Mouse (Mus musculus) midbrain, embryonic 11.5 days (tissue): ENCODE data around the gene Gm13283. TPM values are rescaled to one million over a fixed set of nuclear protein-coding genes. Genes with fewer than 3 reads are reported as not detected.
A peak's percentile ranks its signal among the peaks of the same experiment; 100 is the strongest.
"Not testable (repeated sequence)": the region's sequence is repeated elsewhere in the genome, so short reads cannot be mapped to it uniquely, and the experiment has no call there.

Source experiments
- ATAC-seq: fragments of 200-750 bp; cut with Nextera tagmentation; 2 replicates; pipeline ENCODE4 v1.8.0; 2017; ENCODE audit warnings: moderate TSS enrichment, moderate library complexity; ENCODE audit not compliant: low FRiP score
- DNase-seq: peaks from one replicate; pipeline ENCODE4 v3.0.0; 2015; ENCODE audit warnings: low spot score; ENCODE audit errors: missing footprints
- H3K27ac ChIP-seq: fragments of 300-500 bp; sonication (generic); 2 replicates; pipeline ENCODE4 v1.5.1; 2014; ENCODE audit warnings: low read depth, low read length
- H3K27me3 ChIP-seq: fragments of 300-500 bp; sonication (generic); 2 replicates; pipeline ENCODE4 v1.6.1; 2014; ENCODE audit warnings: mild to moderate bottlenecking, low read length, moderate library complexity, mixed read lengths; ENCODE audit not compliant: control insufficient read depth, insufficient read depth
- H3K36me3 ChIP-seq: fragments of 300-500 bp; sonication (generic); 2 replicates; pipeline ENCODE4 v1.6.1; 2014; ENCODE audit warnings: mild to moderate bottlenecking, low read length, moderate library complexity, mixed read lengths; ENCODE audit not compliant: control insufficient read depth, insufficient read depth
- H3K4me1 ChIP-seq: fragments of 300-500 bp; sonication (generic); 2 replicates; pipeline ENCODE4 v1.6.1; 2014; ENCODE audit warnings: low read length; ENCODE audit not compliant: control insufficient read depth, insufficient read depth
- H3K4me2 ChIP-seq: fragments of 300-500 bp; sonication (generic); 2 replicates; pipeline ENCODE4 v1.6.1; 2014; ENCODE audit warnings: mild to moderate bottlenecking, moderate library complexity
- H3K4me3 ChIP-seq: fragments of 300-500 bp; sonication (generic); 2 replicates; pipeline ENCODE4 v1.5.1; 2014; ENCODE audit warnings: low read depth, low read length
- H3K9ac ChIP-seq: fragments of 300-500 bp; sonication (generic); 2 replicates; pipeline ENCODE4 v1.6.1; 2014; ENCODE audit warnings: low read length
- H3K9me3 ChIP-seq: fragments of 300-500 bp; sonication (generic); 2 replicates; pipeline ENCODE4 v1.6.1; 2016; ENCODE audit warnings: low read length; ENCODE audit not compliant: control insufficient read depth
- WGBS: fragments of 180-500 bp; shearing (Covaris S2); extraction: QIAGEN DNeasy Blood & Tissue Kit; methylation state at CpG from one replicate; pipeline ENCODE4 v1.1.7; 2014; 5-methylcytosine and 5-hydroxymethylcytosine counted together
- polyA plus RNA-seq: library from polyadenylated mRNA; unstranded; fragments of >200 nt; fragmentation: Nextera tagmentation; extraction: Ambion mirVana; gene quantifications from 2 replicates; pipeline ENCODE4 v1.2.1, GENCODE M21; 2014

Gene Gm13283
- polyA plus RNA-seq, 1 experiment from 2014 or later = 0.15 TPM

- not testable (repeated sequence) for H3K4me1 ChIP-seq, H3K27me3 ChIP-seq, ATAC-seq, H3K9ac ChIP-seq, H3K36me3 ChIP-seq, H3K9me3 ChIP-seq, DNase-seq, H3K4me3 ChIP-seq, H3K27ac ChIP-seq
- peak within 1 kb of the TSS; percentile 23; the same call in 1 of the 2 replicates for H3K4me2 ChIP-seq
- WGBS = 19% methylated on average over 3 of the region's 7 CpGs
These were observed 21.9 kb downstream of the Gm13283 start, which contains the start of gene Ifnz for GRCm38 (mm10) chr4:88781831-88782230. TSS of gene Ifnz (plus strand) at chr4:88782131.

GRCm38 (mm10) chr4:88782335-88782734 lies 22.4 kb downstream of the Gm13283 start:
- not testable (repeated sequence) for H3K4me3 ChIP-seq, DNase-seq, H3K27ac ChIP-seq, H3K36me3 ChIP-seq, H3K9ac ChIP-seq, H3K4me1 ChIP-seq, H3K27me3 ChIP-seq, H3K9me3 ChIP-seq, ATAC-seq
- H3K4me2 ChIP-seq = peak overlapping the region; percentile 23; the same call in 1 of the 2 replicates
- 3% methylated on average over 7 of the region's 31 CpGs for WGBS

GRCm38 (mm10) chr4:88785409-88785808 lies 25.5 kb downstream of the Gm13283 start, which contains the start of gene Gm13276:
TSS of gene Gm13276 (plus strand) at chr4:88785709.
- DNase-seq, H3K27me3 ChIP-seq, ATAC-seq, H3K4me1 ChIP-seq, H3K9me3 ChIP-seq, H3K36me3 ChIP-seq, H3K4me2 ChIP-seq, H3K9ac ChIP-seq, H3K27ac ChIP-seq, H3K4me3 ChIP-seq: not testable (repeated sequence)
- no CpG with 5 or more reads among the region's 27 CpGs for WGBS

- 0% methylated on average over 1 of the region's 28 CpGs for WGBS
These were observed 28.5 kb downstream of the Gm13283 start, which contains the start of gene Gm13277 for GRCm38 (mm10) chr4:88788402-88788801. TSS of gene Gm13277 (plus strand) at chr4:88788632.

GRCm38 (mm10) chr4:88791250-88791649 lies 31.3 kb downstream of the Gm13283 start, which contains the start of gene Gm13278:
TSS of gene Gm13278 (plus strand) at chr4:88791550.
- H3K4me2 ChIP-seq, H3K4me3 ChIP-seq: not testable (repeated sequence)
- WGBS = no CpG with 5 or more reads among the region's 28 CpGs

More at GRCm38 (mm10) chr4:88788402-88788801, 28.5 kb downstream of the Gm13283 start, which contains the start of gene Gm13277:
- not testable (repeated sequence) for ATAC-seq, H3K4me2 ChIP-seq, H3K36me3 ChIP-seq, H3K9me3 ChIP-seq, DNase-seq, H3K4me3 ChIP-seq, H3K4me1 ChIP-seq, H3K9ac ChIP-seq, H3K27ac ChIP-seq, H3K27me3 ChIP-seq

GRCm38 (mm10) chr4:88793936-88794675 lies 34.2 kb downstream of the Gm13283 start, which contains the start of gene Gm13275:
TSS of gene Gm13275 (plus strand) at chr4:88794487.
- DNase-seq, H3K9me3 ChIP-seq, H3K36me3 ChIP-seq, H3K4me3 ChIP-seq, H3K4me2 ChIP-seq, H3K27me3 ChIP-seq, H3K4me1 ChIP-seq, ATAC-seq, H3K27ac ChIP-seq, H3K9ac ChIP-seq: not testable (repeated sequence)
- WGBS = 0% methylated on average over 5 of the region's 52 CpGs

More at GRCm38 (mm10) chr4:88791250-88791649, 31.3 kb downstream of the Gm13283 start, which contains the start of gene Gm13278:
- not testable (repeated sequence) for H3K4me1 ChIP-seq, H3K36me3 ChIP-seq, H3K27ac ChIP-seq, H3K27me3 ChIP-seq, ATAC-seq, DNase-seq, H3K9me3 ChIP-seq, H3K9ac ChIP-seq

GRCm38 (mm10) chr4:88797097-88797496 lies 37.2 kb downstream of the Gm13283 start, which contains the start of gene Gm13279:
TSS of gene Gm13279 (plus strand) at chr4:88797397.
- H3K27me3 ChIP-seq, H3K4me1 ChIP-seq, H3K4me2 ChIP-seq, H3K27ac ChIP-seq, DNase-seq, ATAC-seq, H3K4me3 ChIP-seq, H3K9me3 ChIP-seq, H3K36me3 ChIP-seq, H3K9ac ChIP-seq: not testable (repeated sequence)
- WGBS = no CpG with 5 or more reads among the region's 28 CpGs

- H3K36me3 ChIP-seq, ATAC-seq, H3K27me3 ChIP-seq, H3K9me3 ChIP-seq, H3K9ac ChIP-seq, H3K4me3 ChIP-seq, H3K4me2 ChIP-seq, DNase-seq, H3K27ac ChIP-seq, H3K4me1 ChIP-seq: not testable (repeated sequence)
- WGBS = 7% methylated on average over 3 of the region's 7 CpGs
These were observed 39.4 kb downstream of the Gm13283 start, which contains the start of gene Gm13285 for GRCm38 (mm10) chr4:88799365-88799764. TSS of gene Gm13285 (plus strand) at chr4:88799665.

- not testable (repeated sequence) for H3K27me3 ChIP-seq, H3K27ac ChIP-seq, H3K4me3 ChIP-seq, DNase-seq, H3K9me3 ChIP-seq, H3K9ac ChIP-seq, H3K4me2 ChIP-seq, ATAC-seq, H3K4me1 ChIP-seq, H3K36me3 ChIP-seq
- WGBS = no CpG with 5 or more reads among the region's 29 CpGs
These were observed 43.0 kb downstream of the Gm13283 start, which contains the start of gene Gm13287 for GRCm38 (mm10) chr4:88802954-88803353. TSS of gene Gm13287 (plus strand) at chr4:88803254.
